8 mouse cellular contexts compared by ENCODE assay signal in the genomic region with DNA sequence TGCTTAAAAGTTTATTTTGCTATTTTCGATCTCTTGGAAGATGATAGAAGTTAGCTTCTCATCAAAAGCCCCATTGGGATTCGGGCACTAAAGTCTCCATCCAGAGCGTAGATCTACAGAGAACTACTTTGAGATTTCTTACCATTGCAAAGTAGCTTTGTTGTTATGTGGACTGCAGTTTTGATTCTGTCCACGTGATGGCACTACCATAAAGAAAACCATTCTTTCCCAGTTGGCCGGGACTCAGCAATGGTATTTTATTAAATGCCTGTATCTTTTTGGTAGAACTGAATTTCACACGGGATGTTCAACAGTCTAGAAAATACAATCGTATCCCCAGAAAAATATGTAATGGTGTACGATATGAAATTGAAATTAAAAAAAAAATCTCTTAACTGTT. TPM values are rescaled to one million over a fixed set of nuclear protein-coding genes. Genes with fewer than 3 reads are reported as not detected.
DNase-seq lines count a peak whose midpoint lies in the region; ATAC-seq and TF ChIP-seq lines count a peak whose summit lies in the region.

No protein-coding gene starts in this region.

- 21% methylated on average over 8 of the region's 8 CpGs for WGBS in kidney, embryonic 15.5 days
- WGBS in embryonic facial prominence, embryonic 10.5 days = 29% methylated on average over 8 of the region's 8 CpGs

- ATAC-seq in kidney, embryonic 15.5 days (replicated peaks; ENCODE audit: low FRiP score) = no peak
- peak; percentile 26 for ATAC-seq in activated CD4-positive, CD25-positive, alpha-beta regulatory T cell, adult 4 months
- ATAC-seq in granulocyte monocyte progenitor cell, adult 5-6 weeks (replicated peaks; ENCODE audit: poor library complexity, severe bottlenecking) = no peak

- peaks cover 5% of the 10 kb centered on the region; the same call in 1 of the 2 replicates for H3K27me3 ChIP-seq in kidney, embryonic 15.5 days
- H3K27me3 ChIP-seq in CH12.LX (replicated peaks) = no peaks in the 10 kb centered on the region
- no peaks in the 10 kb centered on the region; the same call in 1 of the 2 replicates for H3K27me3 ChIP-seq in embryonic facial prominence, embryonic 10.5 days (replicated peaks; ENCODE audit: low read depth, poor library complexity, severe bottlenecking)

- no peak for TF ChIP-seq POLR2A in CH12.LX (IDR thresholded peaks at IDR 0.05; ENCODE audit: low read depth, low read length)

- peak; percentile 62 to 86; a peak in 3 of 4 replicates for TF ChIP-seq CTCF in CH12.LX (conservative IDR thresholded peaks at IDR 0.05 in 1 of 2, IDR thresholded peaks at IDR 0.05 in 1 of 2; ENCODE audit: low read depth in 2 of 2, low read length in 2 of 2)

- dilution Hi-C loops in CH12.LX (cut with MboI; ENCODE audit: extremely low pct_ligation_motif_present, extremely low pct_unique_long_range_greater_than_20kb, low sequenced_read_pairs) = no loop called here

- no peak for TF ChIP-seq EP300 in CH12.LX (IDR thresholded peaks at IDR 0.05; ENCODE audit: low read length)

- H3K4me3 ChIP-seq in kidney, embryonic 15.5 days (replicated peaks) = no peak overlapping the region
- no peak overlapping the region for H3K4me3 ChIP-seq in CH12.LX (replicated peaks in 1 of 3; ENCODE audit: low read depth in 2 of 3, low read length in 2 of 3, poor library complexity in 1 of 3)
- no peak overlapping the region for H3K4me3 ChIP-seq in embryonic facial prominence, embryonic 10.5 days

- DNase-seq in kidney, adult 9 months = peak; percentile 79
- DNase-seq in CH12.LX (ENCODE audit: extremely low read depth) = peak; percentile 64
- DNase-seq in embryonic facial prominence, embryonic 10.5 days (ENCODE audit: low spot score) = peak; percentile 57
- DNase-seq in layer of hippocampus, postnatal 14 days (ENCODE audit: low spot score in 2 of 2) = peak; percentile 61 to 85
- DNase-seq in naive thymus-derived CD4-positive, alpha-beta T cell, adult 2 months (ENCODE audit: low read depth) = peak; percentile 79

- H3K4me1 ChIP-seq in kidney, embryonic 15.5 days = peaks cover 7% of the 10 kb centered on the region
- no peaks in the 10 kb centered on the region for H3K4me1 ChIP-seq in CH12.LX (ENCODE audit: control insufficient read depth in 1 of 2, insufficient read depth in 2 of 2)
- H3K4me1 ChIP-seq in embryonic facial prominence, embryonic 10.5 days = peaks cover 24% of the 10 kb centered on the region

- no peak overlapping the region for H3K27ac ChIP-seq in kidney, embryonic 15.5 days
- H3K27ac ChIP-seq in CH12.LX (ENCODE audit: insufficient read depth, low read depth) = no peak overlapping the region
- no peak overlapping the region for H3K27ac ChIP-seq in embryonic facial prominence, embryonic 10.5 days (replicated peaks)

- no peaks in the 10 kb centered on the region; the same call in 1 of the 2 replicates for H3K79me2 ChIP-seq in CH12.LX (replicated peaks; ENCODE audit: control insufficient read depth, extremely low read depth, insufficient read depth, poor library complexity, severe bottlenecking)

- H3K4me2 ChIP-seq in kidney, embryonic 15.5 days = no peak overlapping the region
- no peak overlapping the region for H3K4me2 ChIP-seq in CH12.LX (ENCODE audit: insufficient read depth, low read depth, poor library complexity, severe bottlenecking)

- no peaks in the 10 kb centered on the region for H3K9me3 ChIP-seq in kidney, embryonic 15.5 days (replicated peaks)
- H3K9me3 ChIP-seq in CH12.LX (replicated peaks; ENCODE audit: low read length) = no peaks in the 10 kb centered on the region
- H3K9me3 ChIP-seq in embryonic facial prominence, embryonic 10.5 days = peaks cover 8% of the 10 kb centered on the region; the same call in 1 of the 2 replicates

- no peak overlapping the region for H3K9ac ChIP-seq in kidney, embryonic 15.5 days
- no peak overlapping the region for H3K9ac ChIP-seq in CH12.LX (ENCODE audit: insufficient read depth, low read depth)

- in situ Hi-C loops in CH12.LX (cut with MboI; ENCODE audit: low pct_ligation_motif_present, low pct_unique_long_range_greater_than_20kb, low sequenced_read_pairs) = loop anchor here (10.0 kb wide), 2 partner anchors 843 to 1023 kb away; no protein-coding TSS in a partner anchor

- no peaks in the 10 kb centered on the region for H3K36me3 ChIP-seq in kidney, embryonic 15.5 days
- H3K36me3 ChIP-seq in CH12.LX (replicated peaks in 1 of 2; ENCODE audit: control insufficient read depth in 1 of 2, insufficient read depth in 1 of 2, low read length in 1 of 2) = peaks cover 0 to 3% of the 10 kb centered on the region in 2 experiments
- H3K36me3 ChIP-seq in embryonic facial prominence, embryonic 10.5 days (replicated peaks) = 0 out of 2 replicates have a peak, but pooled peaks cover 7% of the 10 kb centered on the region

- TF ChIP-seq RAD21 in CH12.LX (IDR thresholded peaks at IDR 0.05; ENCODE audit: low read depth, low read length) = peak; percentile 92

TF ChIP-seq in CH12.LX, 34 proteins besides CTCF, POLR2A, EP300 and RAD21:
- TF ChIP-seq POLR2AphosphoS2 (IDR thresholded peaks at IDR 0.05; ENCODE audit: low read depth, low read length) (no peak), MXI1 (IDR thresholded peaks at IDR 0.05; ENCODE audit: low read depth, low read length) (no peak), UBTF (IDR thresholded peaks at IDR 0.05; ENCODE audit: low read depth, low read length) (no peak), SMC3 (IDR thresholded peaks at IDR 0.05; ENCODE audit: low read depth, low read length) (peak; percentile 83), MAX (IDR thresholded peaks at IDR 0.05; ENCODE audit: low read length) (0 out of 2 replicates have a peak, but pooled peaks have one; percentile 17), ZC3H11A (IDR thresholded peaks at IDR 0.05; ENCODE audit: low read depth, low read length) (peak; percentile 73), TBP (conservative IDR thresholded peaks at IDR 0.05; ENCODE audit: low read depth, low read length) (no peak)
TF ChIP-seq in CH12.LX: peak in this region for 3.

RNA-seq across cellular contexts. Expression of a gene that starts 2.6 kb away (rescaled TPM):
- polyA plus RNA-seq in kidney, embryonic 15.5 days (2015; fragmentation: Nextera tagmentation; extraction: Ambion mirVana) = 83.9 and 89.1 TPM in 2 replicates
- 6.0 and 7.4 TPM in 2 replicates for total RNA-seq in CH12.LX (2012; rRNA removed)
- 8.9 and 9.2 TPM in 2 replicates for total RNA-seq in CH12.LX (2014; rRNA removed)
- 5.1 and 6.4 TPM in 2 replicates for polyA plus RNA-seq in CH12.LX (2012; ENCODE audit: insufficient read length, low read depth)
- polyA plus RNA-seq in activated CD4-positive, CD25-positive, alpha-beta regulatory T cell, adult 4 months (2017; shearing (Covaris generic)) = 1 to 10 TPM; 2.0 to 2.4 TPM
- 64.8 and 87.8 TPM in 2 replicates for polyA plus RNA-seq in embryonic facial prominence, embryonic 10.5 days (2016; fragmentation: Nextera tagmentation; extraction: Ambion mirVana)
- 100 to 1,000 TPM; 235 to 237 TPM for total RNA-seq in layer of hippocampus, postnatal 14 days (2021)
- not detected in 2 replicates for total RNA-seq in granulocyte monocyte progenitor cell, adult 5-6 weeks (2014; fragmentation: Nextera tagmentation)
- total RNA-seq in granulocyte monocyte progenitor cell, adult 5-6 weeks (2017) = 2.3 and 5.2 TPM in 2 replicates

RNA-seq across cellular contexts. Expression of a gene that starts 35.2 kb away (rescaled TPM):
- 0.21 and 0.38 TPM in 2 replicates for polyA plus RNA-seq in kidney, embryonic 15.5 days (2015; fragmentation: Nextera tagmentation; extraction: Ambion mirVana)
- total RNA-seq in CH12.LX (2012; rRNA removed) = 1.9 and 2.0 TPM in 2 replicates
- total RNA-seq in CH12.LX (2014; rRNA removed) = 4.1 TPM in 2 replicates
- polyA plus RNA-seq in CH12.LX (2012; ENCODE audit: insufficient read length, low read depth) = 11.7 and 16.0 TPM in 2 replicates
- under 1 TPM in 1 of 2 experiments, not detected in 1; 0.23 TPM for polyA plus RNA-seq in activated CD4-positive, CD25-positive, alpha-beta regulatory T cell, adult 4 months (2017; shearing (Covaris generic))
- polyA plus RNA-seq in embryonic facial prominence, embryonic 10.5 days (2016; fragmentation: Nextera tagmentation; extraction: Ambion mirVana) = 0.14 and 0.27 TPM in 2 replicates
- not detected for total RNA-seq in layer of hippocampus, postnatal 14 days (2021)
- total RNA-seq in granulocyte monocyte progenitor cell, adult 5-6 weeks (2014; fragmentation: Nextera tagmentation) = 26.9 and 27.4 TPM in 2 replicates
- 3.9 and 8.3 TPM in 2 replicates for total RNA-seq in granulocyte monocyte progenitor cell, adult 5-6 weeks (2017)
